Mouse (Mus musculus): ENCODE results near the gene Tctex1d4. TPM values are rescaled to one million over a fixed set of nuclear protein-coding genes. Genes with fewer than 3 reads are reported as not detected.

Tctex1d4 gene
- polyA plus RNA-seq, 1 experiment from 2014 or later, result 0.50 TPM

GRCm38 (mm10) chr4:117161183-117161582 lies 34.6 kb downstream of the Tctex1d4 start:
- no peak overlapping the region for H3K27ac ChIP-seq
- no peaks in the 10 kb centered on the region for H3K4me1 ChIP-seq
- H3K27me3 ChIP-seq, result no peaks in the 10 kb centered on the region
- no peak overlapping the region for H3K4me3 ChIP-seq
- H3K36me3 ChIP-seq, result peaks cover 72% of the 10 kb centered on the region
- H3K4me2 ChIP-seq, result no peak overlapping the region
- no peak overlapping the region for H3K9ac ChIP-seq
- H3K9me3 ChIP-seq, result no peaks in the 10 kb centered on the region
- no peak for ATAC-seq (ENCODE audit: borderline replicate concordance, extremely low read depth, low FRiP score, low TSS enrichment)
- 66% methylated on average over 4 of the region's 4 CpGs for WGBS

- Histone ChIP-seq H3K9ac (no peak overlapping the region), H3K4me1 (no peaks in the 10 kb centered on the region), H3K36me3 (peaks cover 93% of the 10 kb centered on the region), H3K9me3 (no peaks in the 10 kb centered on the region), H3K27me3 (no peaks in the 10 kb centered on the region), H3K4me3 (no peak overlapping the region), H3K27ac (no peak overlapping the region), H3K4me2 (no peak overlapping the region)
- WGBS, result 79% methylated on average over 5 of the region's 5 CpGs
- no peak for ATAC-seq (ENCODE audit: borderline replicate concordance, extremely low read depth, low FRiP score, low TSS enrichment)
Measured at GRCm38 (mm10) chr4:117169936-117170335, 43.3 kb downstream of the Tctex1d4 start.

Small RNAs within 50 kb of the gene (microRNA-seq; reads per million reads assigned to microRNA genes)
- not detected for gene Gm22398

Other genes with a start within 250 kb of the Tctex1d4 start
- gene Zswim5, start 249.4 kb upstream of the Tctex1d4 start, polyA plus RNA-seq (2015; fragmentation: Nextera tagmentation; extraction: Ambion mirVana), result 0.56 and 0.58 TPM in 2 replicates
- gene Urod, start 132.4 kb upstream of the Tctex1d4 start, polyA plus RNA-seq (2015; fragmentation: Nextera tagmentation; extraction: Ambion mirVana), result 91.7 and 103 TPM in 2 replicates
- 8.8 and 10.1 TPM in 2 replicates for gene Hectd3, start 131.5 kb upstream of the Tctex1d4 start, polyA plus RNA-seq (2015; fragmentation: Nextera tagmentation; extraction: Ambion mirVana)
- 34.2 and 35.6 TPM in 2 replicates for gene Eif2b3, start 107.4 kb upstream of the Tctex1d4 start, polyA plus RNA-seq (2015; fragmentation: Nextera tagmentation; extraction: Ambion mirVana)
- 7.1 and 7.9 TPM in 2 replicates for gene Ptch2, start 30.7 kb upstream of the Tctex1d4 start, polyA plus RNA-seq (2015; fragmentation: Nextera tagmentation; extraction: Ambion mirVana)
- gene Btbd19, start 1.1 kb upstream of the Tctex1d4 start, polyA plus RNA-seq (2015; fragmentation: Nextera tagmentation; extraction: Ambion mirVana), result 5.9 and 6.8 TPM in 2 replicates
- gene Plk3, start 7.2 kb downstream of the Tctex1d4 start, polyA plus RNA-seq (2015; fragmentation: Nextera tagmentation; extraction: Ambion mirVana), result 3.1 and 4.1 TPM in 2 replicates
- 923 and 933 TPM in 2 replicates for gene Rps8, start 29.4 kb downstream of the Tctex1d4 start, polyA plus RNA-seq (2015; fragmentation: Nextera tagmentation; extraction: Ambion mirVana)
- 76.6 and 78.4 TPM in 2 replicates for gene Kif2c, start 55.8 kb downstream of the Tctex1d4 start, polyA plus RNA-seq (2015; fragmentation: Nextera tagmentation; extraction: Ambion mirVana)
- gene Tmem53, start 125.2 kb downstream of the Tctex1d4 start, polyA plus RNA-seq (2015; fragmentation: Nextera tagmentation; extraction: Ambion mirVana), result 17.6 and 18.6 TPM in 2 replicates
- 1.0 and 1.1 TPM in 2 replicates for gene Armh1, start 125.3 kb downstream of the Tctex1d4 start, polyA plus RNA-seq (2015; fragmentation: Nextera tagmentation; extraction: Ambion mirVana)